Mouse (Mus musculus) kidney, adult 2 months (tissue): ENCODE results near the gene Agmo.

Source experiments
- CTCF ChIP-seq: fragments of 200-500 bp; conservative IDR thresholded peaks from 2 replicates; pipeline ENCODE4 v1.5.1; 2011; ENCODE audit warnings: low read depth, mild to moderate bottlenecking, control low read depth, low read length, moderate library complexity, mixed read lengths; ENCODE audit not compliant: insufficient read depth, insufficient read length
- POLR2A ChIP-seq: fragments of 200-500 bp; IDR thresholded peaks from one replicate; pipeline ENCODE4 v1.6.1; 2011; ENCODE audit warnings: low read depth, low read length, control low read depth

DNA sequence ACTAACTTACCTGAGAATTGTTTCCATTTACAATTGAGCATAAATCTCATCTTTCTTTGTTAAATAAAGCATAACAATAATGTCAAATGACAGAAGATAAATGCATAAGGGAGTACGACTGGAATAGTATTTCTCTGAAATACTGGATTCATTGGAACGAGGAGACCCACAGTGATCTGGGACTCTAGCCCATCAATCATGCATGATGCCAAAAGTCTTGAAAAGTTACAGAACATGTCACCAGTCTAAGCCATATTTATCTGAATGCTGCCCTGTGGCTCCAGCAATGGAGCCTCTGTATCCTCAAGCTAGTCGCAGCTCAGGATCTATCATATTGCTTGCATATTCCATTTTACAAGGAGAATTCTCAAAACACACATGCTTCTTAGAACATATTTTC is 150.9 kb downstream of the Agmo start:
- TF ChIP-seq CTCF (no peak), POLR2A (no peak)
